Mouse (Mus musculus): ENCODE measurements around the gene Gpx4.

Gene Gpx4

GRCm38 (mm10) chr10:80047041-80047565, at the start of gene Gpx4:
Gene Gpx4 (plus strand): TSS chr10:80047166.
- in situ Hi-C loops (cut with MboI, MseI), result no loop called here

- in situ Hi-C loops (cut with MboI, MseI), result loop anchor here (5.0 to 10.0 kb wide), 2 partner anchors 34 to 117 kb away; partner anchors contain the start of gene Stk11
These were observed 49.1 kb upstream of the Gpx4 start for GRCm38 (mm10) chr10:79997819-79998218.

GRCm38 (mm10) chr10:80001945-80002344, 45.0 kb upstream of the Gpx4 start:
- in situ Hi-C loops (cut with MboI, MseI), result no loop called here

GRCm38 (mm10) chr10:80002829-80003228, 44.1 kb upstream of the Gpx4 start:
- in situ Hi-C loops (cut with MboI, MseI), result no loop called here

- in situ Hi-C loops (cut with MboI, MseI), result no loop called here
These were observed 43.4 kb upstream of the Gpx4 start for GRCm38 (mm10) chr10:80003374-80004232.

- in situ Hi-C loops (cut with MboI, MseI), result no loop called here
These were observed 42.7 kb upstream of the Gpx4 start for GRCm38 (mm10) chr10:80004233-80004705.

GRCm38 (mm10) chr10:80011740-80012139, 35.2 kb upstream of the Gpx4 start:
- in situ Hi-C loops (cut with MboI, MseI), result no loop called here

- in situ Hi-C loops (cut with MboI, MseI), result no loop called here
These were observed 33.4 kb upstream of the Gpx4 start for GRCm38 (mm10) chr10:80013609-80014008.

GRCm38 (mm10) chr10:80014484-80015290, 32.3 kb upstream of the Gpx4 start:
- in situ Hi-C loops (cut with MboI, MseI), result no loop called here

- in situ Hi-C loops (cut with MboI, MseI), result no loop called here
These were observed 31.4 kb upstream of the Gpx4 start for GRCm38 (mm10) chr10:80015583-80015982.

- in situ Hi-C loops (cut with MboI, MseI), result no loop called here
These were observed 30.5 kb upstream of the Gpx4 start, which contains the start of gene Arhgap45 for GRCm38 (mm10) chr10:80016511-80016910. Gene Arhgap45 (plus strand): TSS chr10:80016653.

GRCm38 (mm10) chr10:80016931-80017330, 30.0 kb upstream of the Gpx4 start:
- in situ Hi-C loops (cut with MboI, MseI), result no loop called here

GRCm38 (mm10) chr10:80017361-80017760, 29.6 kb upstream of the Gpx4 start:
- in situ Hi-C loops (cut with MboI, MseI), result no loop called here

- in situ Hi-C loops (cut with MboI, MseI), result no loop called here
These were observed 29.2 kb upstream of the Gpx4 start for GRCm38 (mm10) chr10:80017771-80018170.

GRCm38 (mm10) chr10:80018739-80019297, 28.1 kb upstream of the Gpx4 start:
- in situ Hi-C loops (cut with MboI, MseI), result no loop called here

GRCm38 (mm10) chr10:80019471-80020131, 27.4 kb upstream of the Gpx4 start:
- in situ Hi-C loops (cut with MboI, MseI), result no loop called here

- in situ Hi-C loops (cut with MboI, MseI), result no loop called here
These were observed 26.8 kb upstream of the Gpx4 start for GRCm38 (mm10) chr10:80020191-80020590.

GRCm38 (mm10) chr10:80020603-80021319, 26.2 kb upstream of the Gpx4 start:
- in situ Hi-C loops (cut with MboI, MseI), result no loop called here

- in situ Hi-C loops (cut with MboI, MseI), result no loop called here
These were observed 25.7 kb upstream of the Gpx4 start for GRCm38 (mm10) chr10:80021320-80021641.

GRCm38 (mm10) chr10:80022164-80022563, 24.8 kb upstream of the Gpx4 start:
- in situ Hi-C loops (cut with MboI, MseI), result no loop called here

- in situ Hi-C loops (cut with MboI, MseI), result no loop called here
These were observed 24.2 kb upstream of the Gpx4 start for GRCm38 (mm10) chr10:80022806-80023205.

Data from T-helper 2 cell (primary cell).